Comparison of ENCODE assay signal across 8 mouse cellular contexts in genomic region chr16:59846574-59846973, GRCm38 (mm10).
DNase-seq lines count a peak whose midpoint lies in the region; ATAC-seq and TF ChIP-seq lines count a peak whose summit lies in the region.

No protein-coding gene starts in this region.

- H3K4me3 ChIP-seq in kidney, postnatal 0 days (replicated peaks; ENCODE audit: low read depth, low read length) = no peak overlapping the region
- H3K4me3 ChIP-seq in stomach, postnatal 0 days (ENCODE audit: low read depth, low read length) = no peak overlapping the region

- no peak for TF ChIP-seq EP300 in stomach, postnatal 0 days (optimal IDR thresholded peaks at IDR 0.05)

- no peak overlapping the region for H3K27ac ChIP-seq in kidney, postnatal 0 days
- H3K27ac ChIP-seq in stomach, postnatal 0 days (replicated peaks) = no peak overlapping the region

- H3K9me3 ChIP-seq in kidney, postnatal 0 days (replicated peaks; ENCODE audit: low read length) = no peaks in the 10 kb centered on the region
- no peaks in the 10 kb centered on the region for H3K9me3 ChIP-seq in stomach, postnatal 0 days (ENCODE audit: control insufficient read depth, low read length)

- WGBS in kidney, postnatal 0 days = 25% methylated on average over 3 of the region's 3 CpGs
- 23% methylated on average over 3 of the region's 3 CpGs for WGBS in stomach, postnatal 0 days

- no peaks in the 10 kb centered on the region for H3K4me1 ChIP-seq in kidney, postnatal 0 days (replicated peaks; ENCODE audit: insufficient read depth, low read length)
- no peaks in the 10 kb centered on the region for H3K4me1 ChIP-seq in stomach, postnatal 0 days (replicated peaks; ENCODE audit: control insufficient read depth, insufficient read depth)

- peak; percentile 38 for DNase-seq in heart, postnatal 4 days
- DNase-seq in heart, adult 8-10 months (ENCODE audit: low spot score) = no peak
- DNase-seq in thymus, postnatal 4 days = peak; percentile 8
- DNase-seq in thymus, postnatal 0 days (ENCODE audit: low spot score) = no peak
- peak; percentile 73 to 80 for DNase-seq in cerebellum, postnatal 10 days
- peak; percentile 69 for DNase-seq in kidney, postnatal 0 days (ENCODE audit: low spot score)
- DNase-seq in stomach, postnatal 0 days (ENCODE audit: low spot score) = peak; percentile 50
- DNase-seq in urinary bladder, adult 18-20 months (ENCODE audit: low spot score in 2 of 2) = no peak

- no peaks in the 10 kb centered on the region for H3K36me3 ChIP-seq in kidney, postnatal 0 days (ENCODE audit: insufficient read depth, low read length)
- no peaks in the 10 kb centered on the region for H3K36me3 ChIP-seq in stomach, postnatal 0 days (ENCODE audit: control insufficient read depth, insufficient read depth, low read length)

- no peaks in the 10 kb centered on the region for H3K27me3 ChIP-seq in kidney, postnatal 0 days (ENCODE audit: insufficient read depth, low read length)
- no peaks in the 10 kb centered on the region for H3K27me3 ChIP-seq in stomach, postnatal 0 days (ENCODE audit: control insufficient read depth, insufficient read depth, low read length)

- no peak overlapping the region for H3K4me2 ChIP-seq in kidney, postnatal 0 days (ENCODE audit: low read length)
- H3K4me2 ChIP-seq in stomach, postnatal 0 days (replicated peaks; ENCODE audit: low read depth) = no peak overlapping the region

- no peak overlapping the region for H3K9ac ChIP-seq in kidney, postnatal 0 days (ENCODE audit: low read depth, low read length)
- no peak overlapping the region for H3K9ac ChIP-seq in stomach, postnatal 0 days (ENCODE audit: low read length)

- peak; percentile 77 for TF ChIP-seq CTCF in kidney, postnatal 0 days (IDR thresholded peaks at IDR 0.05; ENCODE audit: low read depth)
- peak; percentile 76 for TF ChIP-seq CTCF in stomach, postnatal 0 days (IDR thresholded peaks at IDR 0.05; ENCODE audit: low read depth)

- peak; percentile 66; the same call in 1 of the 2 replicates for ATAC-seq in kidney, postnatal 0 days (replicated peaks; ENCODE audit: low FRiP score, low read depth)
- ATAC-seq in stomach, postnatal 0 days (ENCODE audit: low FRiP score, low TSS enrichment) = no peak

Comparison
In these comparisons a context has a peak if more than half of its experiments do, and no peak if none do; other contexts are left out.
1. DNase-seq: peak in heart, postnatal 4 days (single experiment), thymus, postnatal 4 days (single experiment), cerebellum, postnatal 10 days (2 of 2), kidney, postnatal 0 days (single experiment) and stomach, postnatal 0 days (single experiment); none in heart, adult 8-10 months (single experiment), thymus, postnatal 0 days (single experiment) and urinary bladder, adult 18-20 months (0 of 2).